Mouse (Mus musculus): ENCODE data around the gene Arsg.
"Not testable (repeated sequence)": the region's sequence is repeated elsewhere in the genome, so short reads cannot be mapped to it uniquely, and the experiment has no call there.

The Arsg gene

GRCm38 (mm10) chr11:109619055-109619454 is 145.9 kb downstream of the Arsg start:
- in situ Hi-C loops (cut with MboI): not testable (repeated sequence)

GRCm38 (mm10) chr11:109620356-109620755 is 147.2 kb downstream of the Arsg start:
- in situ Hi-C loops (cut with MboI): no loop called here

- in situ Hi-C loops (cut with MboI): no loop called here
Measured at GRCm38 (mm10) chr11:109621183-109621582, 148.0 kb downstream of the Arsg start.

DNA sequence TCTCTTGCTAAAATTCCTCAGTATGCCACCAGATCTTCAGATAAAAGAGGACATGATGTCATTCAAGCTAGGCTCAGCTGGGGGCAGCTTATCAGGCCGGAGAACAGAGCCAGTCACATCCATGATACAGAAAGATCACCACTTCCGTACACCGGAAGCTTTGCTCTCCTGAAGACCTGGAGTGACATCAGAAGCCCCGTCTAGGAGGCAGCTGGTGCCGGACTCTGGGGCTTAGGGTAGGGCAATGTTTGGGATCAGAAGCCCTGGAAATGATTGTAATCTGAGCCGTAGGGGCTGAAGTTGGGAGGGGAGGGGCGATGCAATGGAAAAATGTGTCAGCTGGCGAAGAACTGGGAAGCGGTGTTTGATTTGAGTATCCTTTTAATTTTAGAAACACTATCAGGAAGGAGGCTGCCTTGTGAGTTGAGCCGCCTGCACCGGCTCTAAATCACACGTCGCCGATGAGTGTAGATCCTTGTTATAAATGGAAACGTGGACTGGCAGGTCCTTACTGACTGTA is 149.4 kb downstream of the Arsg start:
- in situ Hi-C loops (cut with MboI): no loop called here
